Mouse (Mus musculus) hindbrain, postnatal 0 days (tissue): ENCODE measurements around the gene Rapgef4. TPM values are rescaled to one million over a fixed set of nuclear protein-coding genes. Genes with fewer than 3 reads are reported as not detected.

Experiments used
- ATAC-seq: fragments of 200-750 bp; cut with Nextera tagmentation; 2 replicates; pipeline ENCODE4 v1.8.0; 2017; ENCODE audit warnings: mild to moderate bottlenecking, moderate TSS enrichment, moderate library complexity
- DNase-seq: peaks from one replicate; pipeline ENCODE4 v3.0.0-alpha.2; 2015; ENCODE audit warnings: low spot score
- H3K27ac ChIP-seq: fragments of 300-500 bp; sonication (generic); 2 replicates; pipeline ENCODE4 v1.5.1; 2014; ENCODE audit warnings: mild to moderate bottlenecking
- H3K27me3 ChIP-seq: fragments of 300-500 bp; sonication (generic); 2 replicates; pipeline ENCODE4 v1.6.1; 2014; ENCODE audit warnings: low read length, mixed read lengths; ENCODE audit not compliant: insufficient read depth
- H3K36me3 ChIP-seq: fragments of 300-500 bp; sonication (generic); 2 replicates; pipeline ENCODE4 v1.6.1; 2014; ENCODE audit warnings: low read length, mixed read lengths; ENCODE audit not compliant: insufficient read depth
- H3K4me1 ChIP-seq: fragments of 300-500 bp; sonication (generic); 2 replicates; pipeline ENCODE4 v1.6.1; 2014; ENCODE audit warnings: antibody characterized with exemption, low read length, mixed read lengths; ENCODE audit not compliant: insufficient read depth
- H3K4me2 ChIP-seq: fragments of 300-500 bp; sonication (generic); 2 replicates; pipeline ENCODE4 v1.6.1; 2014; ENCODE audit warnings: low read depth, mild to moderate bottlenecking, low read length, moderate library complexity, mixed read lengths
- H3K4me3 ChIP-seq: fragments of 300-500 bp; sonication (generic); 2 replicates; pipeline ENCODE4 v1.5.1; 2014; ENCODE audit warnings: low read length
- H3K9ac ChIP-seq: fragments of 300-500 bp; sonication (generic); replicated peaks from 2 replicates; pipeline ENCODE4 v1.6.1; 2014; ENCODE audit warnings: mild to moderate bottlenecking, low read length, moderate library complexity, mixed read lengths
- H3K9me3 ChIP-seq: fragments of 300-500 bp; sonication (generic); 2 replicates; pipeline ENCODE4 v1.6.1; 2016; ENCODE audit warnings: low read length, mixed read lengths
- CTCF ChIP-seq: IDR thresholded peaks from 2 replicates; pipeline ENCODE4 v1.5.1; 2016; ENCODE audit warnings: antibody characterized with exemption, control low read depth, low read depth
- WGBS: fragments of 180-500 bp; shearing (Covaris S2); extraction: QIAGEN DNeasy Blood & Tissue Kit; methylation state at CpG from one replicate; pipeline ENCODE4 v1.1.7; 2014; 5-methylcytosine and 5-hydroxymethylcytosine counted together
- polyA plus RNA-seq: library from polyadenylated mRNA; unstranded; fragments of >200 nt; fragmentation: Nextera tagmentation; extraction: Ambion mirVana; gene quantifications from 2 replicates; pipeline ENCODE4 v1.2.1, GENCODE M21; 2015
- total RNA-seq: library from RNA; depleted of rRNA; stranded (reverse); fragments of >200 nt; gene quantifications from 2 replicates; pipeline ENCODE4 v1.2.3, GENCODE M21; 2014; rRNA removed

Gene Rapgef4
- total and polyA plus RNA-seq, 2 experiments from 2014 or later, result 47.3 to 104 TPM

DNA sequence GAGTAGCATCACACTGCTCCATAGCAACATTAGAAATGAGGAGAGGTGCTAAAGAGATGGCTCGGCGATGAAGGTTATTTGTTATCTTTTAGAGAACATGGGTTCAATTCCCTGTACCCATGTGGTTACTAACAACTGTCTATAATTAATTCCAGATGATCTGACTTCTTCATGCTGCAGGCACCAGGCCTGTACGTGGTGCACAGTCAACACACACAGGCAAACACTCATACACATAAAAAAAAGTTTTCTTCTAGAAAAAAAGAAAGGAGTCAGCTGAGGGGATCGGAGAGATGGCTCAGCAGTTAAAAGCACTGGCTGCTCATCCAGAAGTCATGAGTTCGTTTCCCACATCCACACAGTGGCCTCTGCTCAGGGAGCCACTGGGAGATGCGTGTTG is 314.0 kb downstream of the Rapgef4 start:
- no peaks in the 10 kb centered on the region for H3K9me3 ChIP-seq
- no peak overlapping the region for H3K4me3 ChIP-seq
- H3K36me3 ChIP-seq, result no peaks in the 10 kb centered on the region
- no peak for ATAC-seq
- H3K27ac ChIP-seq, result no peak overlapping the region
- no peak overlapping the region for H3K9ac ChIP-seq
- H3K4me1 ChIP-seq, result no peaks in the 10 kb centered on the region
- no peak overlapping the region for H3K4me2 ChIP-seq
- no peak for TF ChIP-seq CTCF
- WGBS, result 88% methylated on average over 6 of the region's 6 CpGs
- DNase-seq, result no peak
- no peaks in the 10 kb centered on the region for H3K27me3 ChIP-seq

DNA sequence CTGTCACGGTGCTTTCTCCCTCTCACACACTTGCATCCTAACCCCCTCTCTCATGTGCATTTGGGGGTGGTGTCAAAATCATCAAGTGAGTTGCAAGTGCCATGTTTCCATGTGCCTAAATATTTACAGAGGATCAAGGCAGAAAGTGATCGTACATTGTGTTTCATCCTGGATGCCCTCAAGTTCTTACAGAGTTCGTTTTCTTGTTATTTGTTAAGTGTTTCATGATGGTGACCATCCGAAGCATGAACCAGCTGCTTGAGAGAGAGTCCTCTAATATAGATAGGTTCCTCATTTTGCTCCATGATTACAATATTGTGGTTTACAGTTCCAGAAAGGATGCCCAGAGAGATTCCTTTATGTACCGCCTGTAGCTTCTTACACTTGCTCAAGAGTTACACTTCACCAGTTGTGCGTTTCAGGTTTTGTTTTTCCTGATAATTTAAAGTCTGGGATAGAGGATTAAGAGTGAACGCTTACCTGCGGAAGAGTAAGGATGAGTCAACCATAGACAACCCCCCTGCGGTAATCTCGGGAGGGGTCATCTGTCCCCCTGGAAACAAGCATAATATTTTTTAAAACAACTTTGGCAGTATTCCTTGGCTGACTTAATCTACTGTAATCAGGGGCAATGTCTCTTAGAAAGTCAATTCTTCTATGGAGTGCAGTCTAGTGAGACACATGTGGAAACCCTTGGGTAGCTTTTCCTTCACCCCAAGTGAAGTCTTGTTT is 316.1 kb downstream of the Rapgef4 start:
- no peak overlapping the region for H3K4me3 ChIP-seq
- ATAC-seq (no peak), DNase-seq (no peak)
- H3K9ac ChIP-seq, result no peak overlapping the region
- H3K36me3 ChIP-seq, result no peaks in the 10 kb centered on the region
- no peaks in the 10 kb centered on the region for H3K4me1 ChIP-seq
- TF ChIP-seq CTCF, result no peak
- H3K9me3 ChIP-seq, result no peaks in the 10 kb centered on the region
- 85% methylated on average over 10 of the region's 10 CpGs for WGBS
- no peak overlapping the region for H3K27ac ChIP-seq
- no peaks in the 10 kb centered on the region for H3K27me3 ChIP-seq
- H3K4me2 ChIP-seq, result no peak overlapping the region

DNA sequence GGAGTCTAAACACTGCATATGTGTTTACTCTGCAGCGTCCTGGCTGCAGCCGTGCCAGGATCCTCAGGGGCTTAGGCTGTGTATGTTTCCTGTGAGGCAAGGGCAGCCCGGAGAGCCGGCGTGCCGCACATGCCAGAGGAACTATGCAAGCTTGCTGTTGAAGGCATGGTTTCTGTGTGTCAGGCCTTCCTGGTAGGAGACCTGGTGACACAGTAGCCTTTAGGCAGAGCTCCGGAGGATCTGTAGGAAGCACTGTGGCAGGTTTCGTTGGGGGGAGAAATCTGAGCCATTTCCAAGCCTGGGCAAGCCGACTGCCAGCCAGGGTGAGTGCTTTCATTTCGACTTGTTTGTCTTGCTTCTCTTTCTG is 316.7 kb downstream of the Rapgef4 start:
- no peaks in the 10 kb centered on the region for H3K27me3 ChIP-seq
- no peak for TF ChIP-seq CTCF
- WGBS, result 77% methylated on average over 10 of the region's 10 CpGs
- no peaks in the 10 kb centered on the region for H3K4me1 ChIP-seq
- no peak for DNase-seq
- no peaks in the 10 kb centered on the region for H3K36me3 ChIP-seq
- no peak overlapping the region for H3K4me3 ChIP-seq
- no peak overlapping the region for H3K9ac ChIP-seq
- H3K27ac ChIP-seq, result no peak overlapping the region
- H3K9me3 ChIP-seq, result no peaks in the 10 kb centered on the region
- ATAC-seq, result no peak
- H3K4me2 ChIP-seq, result no peak overlapping the region

DNA sequence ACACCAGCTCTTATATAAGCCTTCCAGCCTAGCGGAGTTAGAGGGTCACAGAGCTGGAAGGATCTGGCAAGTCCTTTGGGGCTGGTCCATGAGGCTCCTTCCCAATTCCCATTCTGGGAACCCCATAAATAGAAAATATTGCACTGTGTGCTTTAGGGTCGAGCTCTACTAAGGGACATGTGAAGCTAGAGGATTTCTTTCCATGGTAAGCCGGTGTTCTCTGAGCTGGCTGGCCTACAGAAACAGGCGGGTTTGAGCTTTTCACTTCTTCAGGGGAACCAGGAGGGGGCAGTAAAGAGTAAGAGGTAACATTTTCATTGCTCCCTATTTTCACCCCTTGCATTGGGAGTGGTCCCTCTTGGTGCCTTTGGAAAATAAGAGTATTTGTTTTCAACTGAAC is 317.4 kb downstream of the Rapgef4 start:
- no peak overlapping the region for H3K27ac ChIP-seq
- no peak overlapping the region for H3K4me3 ChIP-seq
- ATAC-seq (no peak), DNase-seq (peak; percentile 38)
- no peak overlapping the region for H3K4me2 ChIP-seq
- no peaks in the 10 kb centered on the region for H3K27me3 ChIP-seq
- no peaks in the 10 kb centered on the region for H3K36me3 ChIP-seq
- no peak overlapping the region for H3K9ac ChIP-seq
- 62% methylated on average over 4 of the region's 4 CpGs for WGBS
- no peaks in the 10 kb centered on the region for H3K4me1 ChIP-seq
- peak; percentile 64 for TF ChIP-seq CTCF
- H3K9me3 ChIP-seq, result no peaks in the 10 kb centered on the region

DNA sequence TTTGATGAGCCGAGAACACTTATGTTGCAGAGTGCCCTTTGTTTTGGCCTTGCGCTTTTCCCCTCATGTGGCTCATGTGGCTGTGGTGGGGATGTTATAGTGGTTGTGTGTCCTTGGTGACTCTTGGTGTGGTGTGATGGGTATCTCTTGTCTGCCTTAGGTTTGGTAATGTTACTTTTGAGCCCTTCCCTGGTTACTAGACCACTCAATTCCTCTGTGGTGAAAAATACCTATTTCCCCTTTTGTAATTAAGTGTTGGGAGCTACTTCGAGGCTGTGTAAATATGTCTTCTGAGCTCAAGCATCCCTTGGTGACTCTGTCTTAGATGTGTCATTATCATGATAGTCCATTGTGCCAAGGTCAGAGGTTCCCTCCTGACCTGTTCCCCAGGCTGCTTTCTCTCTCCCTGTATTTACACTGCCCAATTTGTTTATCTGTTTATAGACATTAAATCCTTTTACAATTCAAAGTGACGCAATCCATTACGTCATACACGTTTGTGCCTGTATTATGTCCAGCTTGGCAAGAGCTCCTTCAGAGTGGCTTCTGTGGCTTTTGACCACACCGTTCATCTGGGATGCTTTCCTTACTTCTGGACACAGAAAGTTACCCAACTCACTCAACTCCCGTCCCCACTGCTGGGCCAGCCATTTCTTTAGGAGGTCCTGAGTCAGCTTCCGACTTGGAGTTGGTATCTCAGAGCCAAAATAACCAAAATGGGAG is 320.3 kb downstream of the Rapgef4 start:
- TF ChIP-seq CTCF, result no peak
- no peak overlapping the region for H3K4me2 ChIP-seq
- no peak for ATAC-seq
- H3K9ac ChIP-seq, result no peak overlapping the region
- no peaks in the 10 kb centered on the region for H3K9me3 ChIP-seq
- H3K4me3 ChIP-seq, result no peak overlapping the region
- no peaks in the 10 kb centered on the region for H3K36me3 ChIP-seq
- no peak overlapping the region for H3K27ac ChIP-seq
- H3K27me3 ChIP-seq, result no peaks in the 10 kb centered on the region
- WGBS, result 87% methylated on average over 9 of the region's 9 CpGs
- no peaks in the 10 kb centered on the region for H3K4me1 ChIP-seq
- DNase-seq, result no peak

DNA sequence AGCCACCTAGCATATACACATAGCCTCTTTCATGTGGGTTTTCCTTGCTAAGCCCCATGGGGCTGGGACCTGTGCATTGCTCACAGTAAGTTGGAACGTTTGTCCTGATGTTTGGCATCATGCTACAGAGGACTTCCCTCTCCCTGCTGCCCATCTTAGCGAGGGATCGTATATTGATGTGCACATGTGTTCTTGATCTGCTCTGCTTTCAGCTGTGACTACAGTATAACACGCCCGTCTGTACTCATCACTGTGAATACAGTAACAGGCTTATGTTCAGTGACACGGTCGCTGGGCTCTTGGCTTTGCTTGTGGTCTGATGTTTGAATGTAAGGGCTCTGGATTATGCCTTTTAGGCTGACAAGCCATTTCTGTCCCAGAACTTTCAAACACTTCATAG is 324.7 kb downstream of the Rapgef4 start:
- Histone ChIP-seq H3K4me3 (no peak overlapping the region), H3K27me3 (no peaks in the 10 kb centered on the region), H3K9ac (no peak overlapping the region), H3K36me3 (no peaks in the 10 kb centered on the region), H3K27ac (no peak overlapping the region), H3K4me1 (no peaks in the 10 kb centered on the region), H3K4me2 (no peak overlapping the region), H3K9me3 (no peaks in the 10 kb centered on the region)
- DNase-seq (no peak), ATAC-seq (no peak)
- no peak for TF ChIP-seq CTCF
- WGBS, result 94% methylated on average over 7 of the region's 7 CpGs

Other genes with a start within 250 kb of the Rapgef4 start
- gene Itga6, start 235.6 kb upstream of the Rapgef4 start, total RNA-seq, result 46.7 and 50.0 TPM in 2 replicates
- gene Itga6, start 235.6 kb upstream of the Rapgef4 start, polyA plus RNA-seq, result 20.0 and 20.7 TPM in 2 replicates
- gene Pdk1, start 108.0 kb upstream of the Rapgef4 start, total RNA-seq, result 51.7 and 53.4 TPM in 2 replicates
- gene Pdk1, start 108.0 kb upstream of the Rapgef4 start, polyA plus RNA-seq, result 18.5 and 19.7 TPM in 2 replicates